Mouse (Mus musculus) erythroblast, adult 5-6 weeks (primary cell): ENCODE data around the gene Lce3f. TPM values are rescaled to one million over a fixed set of nuclear protein-coding genes. Genes with fewer than 3 reads are reported as not detected.

Experiments used
- ATAC-seq: replicated peaks from 2 replicates; pipeline ENCODE4 v1.8.0; 2016; ENCODE audit warnings: moderate number of reproducible peaks, mild to moderate bottlenecking, moderate TSS enrichment, inconsistent platforms; ENCODE audit not compliant: poor library complexity, low FRiP score, severe bottlenecking
- total RNA-seq, 2 experiments: library from RNA; stranded (forward) in 1 of 2; stranded (reverse) in 1 of 2; fragments of 150-400 nt in 1 of 2; fragments of 200-764, 138-1000 nt in 1 of 2; gene quantifications; 2 replicates each; pipeline versions ENCODE4 v1.2.3 to v1.2.4; 2015 to 2017; ENCODE audit warnings: low replicate concordance in 2 of 2

The Lce3f gene
- total RNA-seq (2015; ENCODE audit: low replicate concordance) (not detected in 2 replicates), total RNA-seq (2017; ENCODE audit: low replicate concordance) (not detected in 2 replicates)

DNA sequence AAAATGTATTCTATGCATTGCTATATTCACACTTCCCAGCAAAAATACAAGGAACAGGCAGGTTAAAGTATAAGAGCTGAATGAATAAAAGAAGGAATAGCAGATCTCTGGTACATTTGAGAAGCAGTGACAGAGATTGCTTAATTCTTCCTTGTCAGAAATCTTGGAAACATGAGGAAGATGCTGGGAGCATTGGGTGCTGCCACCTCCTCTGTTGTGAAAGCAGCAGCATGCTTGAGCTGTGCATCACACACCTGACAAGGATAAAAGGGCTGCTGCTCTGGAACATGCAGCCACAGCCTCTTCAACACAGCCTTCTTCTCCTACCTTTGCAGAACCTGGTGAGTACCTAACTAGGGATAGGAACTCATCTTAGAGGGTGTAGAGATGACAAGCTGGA is at the start of gene Lce3f:
Lce3f (plus strand) TSS at position 301 of the 400 bp plus-strand sequence.
- ATAC-seq, result no peak

DNA sequence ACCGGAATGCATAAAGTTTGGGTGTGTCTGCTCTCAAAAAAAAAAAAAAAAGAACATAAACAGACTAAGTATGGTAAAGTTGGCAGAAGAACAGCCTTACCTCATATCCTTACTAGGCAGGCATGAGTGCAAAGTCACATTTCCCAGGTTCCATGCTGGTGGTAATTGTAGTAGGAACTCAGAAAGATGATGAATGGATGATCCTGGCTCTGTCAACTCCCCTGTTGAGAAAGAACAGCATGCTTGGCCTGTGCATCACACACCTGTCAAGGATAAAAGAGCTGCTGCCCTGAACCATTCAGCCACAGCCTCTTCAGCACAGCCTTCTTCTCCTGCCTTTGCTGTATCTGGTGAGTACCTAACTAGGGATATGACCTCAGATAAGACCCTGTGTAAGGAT is 47.8 kb upstream of the Lce3f start, which contains the start of gene Lce3c:
Lce3c (plus strand) TSS at position 301 of the 400 bp plus-strand sequence.
- ATAC-seq, result no peak

DNA sequence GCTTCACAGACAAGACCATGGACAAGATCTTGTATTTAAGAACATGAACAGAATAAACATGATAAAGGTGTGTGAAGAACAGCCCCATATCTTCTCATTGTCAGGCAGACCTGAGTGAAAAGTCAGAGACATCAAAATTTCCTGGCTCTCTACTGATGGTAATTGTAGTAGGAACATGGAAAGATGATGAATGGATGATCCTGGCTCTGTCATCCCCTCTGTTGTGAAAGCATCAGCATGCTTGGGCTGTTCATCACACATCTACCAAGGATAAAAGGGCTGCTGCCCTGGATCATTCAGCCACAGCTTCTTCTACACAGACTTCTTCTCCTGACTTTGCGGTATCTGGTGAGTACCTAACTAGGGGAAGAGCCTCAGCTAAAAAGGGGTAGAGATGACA is 34.9 kb upstream of the Lce3f start, which contains the start of gene Lce3d:
Lce3d (plus strand) TSS at position 301 of the 400 bp plus-strand sequence.
- no peak for ATAC-seq

DNA sequence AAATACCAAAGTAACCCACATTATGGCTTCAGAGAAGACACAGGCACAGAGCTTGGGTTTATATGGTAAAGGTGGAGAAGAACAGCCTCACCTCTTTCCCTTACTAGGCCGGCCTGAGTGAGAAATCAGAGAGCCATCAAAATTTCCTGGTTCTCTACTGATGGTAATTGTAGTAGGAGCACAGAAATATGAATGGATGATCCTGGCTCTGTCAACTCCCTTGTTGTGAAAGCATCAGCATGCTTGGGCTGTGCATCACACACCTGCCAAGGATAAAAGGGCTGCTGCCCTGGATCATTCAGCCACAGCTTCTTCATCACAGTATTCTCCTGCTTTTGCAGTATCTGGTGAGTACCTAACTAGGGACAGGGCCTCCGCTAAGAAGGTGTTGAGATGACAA is 25.3 kb upstream of the Lce3f start, which contains the start of gene Lce3e:
Lce3e (plus strand) TSS at position 301 of the 400 bp plus-strand sequence.
- ATAC-seq, result no peak

DNA sequence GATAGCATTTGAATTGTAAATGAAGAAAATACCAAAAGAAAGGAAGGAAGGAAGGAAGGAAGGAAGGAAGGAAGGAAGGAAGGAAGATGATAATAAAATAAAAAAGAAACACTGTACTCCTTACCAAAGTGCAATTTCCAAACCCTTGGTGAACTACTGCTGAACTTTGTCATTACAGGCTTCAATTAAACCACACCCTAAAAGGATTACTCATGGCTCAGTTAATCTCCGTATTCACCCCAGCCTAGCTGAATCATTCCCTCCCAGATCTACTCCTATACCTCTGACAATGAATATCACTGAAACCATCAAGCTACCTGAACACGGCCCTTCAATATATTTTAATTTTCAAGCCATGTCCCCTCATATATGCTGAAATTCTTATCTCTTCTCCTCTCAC is 13.5 kb upstream of the Lce3f start:
- ATAC-seq, result no peak

DNA sequence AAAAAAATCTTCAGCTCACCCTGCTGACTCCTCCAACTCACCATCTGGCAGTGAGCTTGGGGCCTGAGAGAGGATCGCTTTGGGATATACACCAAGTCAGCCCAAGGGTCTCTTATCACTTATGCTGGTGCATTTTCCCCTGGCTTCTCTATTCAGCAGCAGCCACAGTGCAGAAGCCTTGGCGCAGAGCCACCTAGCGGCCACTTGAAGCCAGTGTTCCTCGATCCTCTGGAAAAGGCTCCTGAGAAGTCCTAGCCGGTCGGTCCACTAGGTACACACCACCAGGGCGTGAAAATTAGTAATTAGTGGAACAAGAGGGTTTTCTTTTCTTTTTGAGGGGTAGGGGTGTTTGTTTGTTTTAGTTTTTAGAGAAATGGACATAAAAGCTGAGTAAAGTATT is 6.7 kb downstream of the Lce3f start:
- no peak for ATAC-seq

DNA sequence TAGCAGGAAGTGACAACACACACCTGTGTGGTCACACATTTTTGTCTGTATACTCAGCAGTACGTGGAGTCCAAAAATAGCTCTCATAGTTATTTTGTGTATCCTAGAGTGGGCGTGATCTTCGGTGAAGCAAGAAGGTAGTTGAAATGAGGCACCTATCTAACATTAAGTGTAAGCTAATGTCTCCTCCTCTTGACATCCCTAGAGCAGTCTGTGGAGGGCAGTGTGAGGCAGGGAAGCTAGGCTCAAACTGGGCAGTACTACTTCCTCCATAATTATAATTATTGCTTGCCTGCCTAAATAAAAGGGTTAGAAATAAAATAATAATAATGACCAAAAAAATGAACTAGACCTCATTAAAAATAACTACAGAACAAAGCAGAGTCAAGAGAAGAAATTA is 8.6 kb downstream of the Lce3f start:
- ATAC-seq, result no peak

DNA sequence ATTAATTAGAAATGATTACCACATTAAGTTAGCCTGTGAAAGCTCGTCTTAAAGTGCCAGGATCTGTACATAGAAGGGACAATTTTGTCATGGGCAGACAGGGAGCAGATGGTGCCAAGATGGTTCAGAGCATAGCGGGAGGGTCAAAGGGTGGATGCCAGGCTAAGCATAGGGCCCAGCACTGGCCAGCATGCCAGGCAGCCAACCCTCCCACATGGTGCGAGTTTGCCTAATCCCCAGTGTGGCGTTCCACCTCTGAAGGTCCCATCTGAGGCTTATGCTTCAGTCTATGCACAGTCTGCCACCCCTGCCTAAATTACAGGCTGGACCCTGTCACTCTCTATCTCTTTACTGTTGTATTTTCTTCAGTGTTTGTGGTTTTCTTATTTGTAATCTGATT is 10.8 kb downstream of the Lce3f start:
- ATAC-seq, result no peak

DNA sequence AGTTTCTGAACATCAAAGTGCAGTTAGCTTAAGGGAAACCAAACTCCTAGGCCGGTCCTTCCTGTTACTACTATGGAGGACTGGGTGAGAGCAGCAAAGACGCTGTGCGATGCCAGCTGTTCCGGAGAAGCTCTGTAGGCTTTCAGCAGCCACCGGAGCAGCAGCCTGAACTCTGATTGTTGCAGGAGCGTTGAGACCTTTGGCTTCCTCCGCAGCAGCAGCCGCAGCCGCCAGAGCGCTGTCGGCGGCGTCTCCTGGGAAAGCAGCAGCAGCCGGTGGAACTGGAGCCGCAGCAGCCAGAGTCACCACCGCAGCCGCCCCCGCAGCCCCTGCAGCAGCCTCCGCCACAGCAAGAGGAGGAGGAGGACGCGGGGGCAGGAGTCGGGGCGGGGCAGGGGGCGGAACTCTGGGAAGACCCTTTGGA is 22.4 kb downstream of the Lce3f start:
- ATAC-seq, result no peak

DNA sequence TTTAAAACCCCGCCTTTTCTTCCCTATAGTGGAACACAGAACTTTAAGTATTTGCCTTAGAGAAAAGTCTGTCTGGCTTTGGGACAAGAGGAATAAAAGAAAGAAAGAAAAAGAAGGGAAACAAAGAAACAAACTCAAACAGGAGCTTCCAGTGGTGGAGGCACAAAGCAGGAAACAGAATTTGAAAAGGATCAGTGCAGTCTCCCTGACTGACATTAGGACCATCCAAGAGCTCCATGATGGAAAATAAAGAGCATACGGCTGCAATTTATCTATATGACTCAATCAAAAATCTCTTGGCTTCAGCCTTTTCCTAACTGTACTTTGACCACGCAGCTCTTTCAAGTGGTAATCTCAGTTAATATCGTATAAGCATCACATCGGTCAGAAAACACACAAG is 22.8 kb downstream of the Lce3f start:
- no peak for ATAC-seq

DNA sequence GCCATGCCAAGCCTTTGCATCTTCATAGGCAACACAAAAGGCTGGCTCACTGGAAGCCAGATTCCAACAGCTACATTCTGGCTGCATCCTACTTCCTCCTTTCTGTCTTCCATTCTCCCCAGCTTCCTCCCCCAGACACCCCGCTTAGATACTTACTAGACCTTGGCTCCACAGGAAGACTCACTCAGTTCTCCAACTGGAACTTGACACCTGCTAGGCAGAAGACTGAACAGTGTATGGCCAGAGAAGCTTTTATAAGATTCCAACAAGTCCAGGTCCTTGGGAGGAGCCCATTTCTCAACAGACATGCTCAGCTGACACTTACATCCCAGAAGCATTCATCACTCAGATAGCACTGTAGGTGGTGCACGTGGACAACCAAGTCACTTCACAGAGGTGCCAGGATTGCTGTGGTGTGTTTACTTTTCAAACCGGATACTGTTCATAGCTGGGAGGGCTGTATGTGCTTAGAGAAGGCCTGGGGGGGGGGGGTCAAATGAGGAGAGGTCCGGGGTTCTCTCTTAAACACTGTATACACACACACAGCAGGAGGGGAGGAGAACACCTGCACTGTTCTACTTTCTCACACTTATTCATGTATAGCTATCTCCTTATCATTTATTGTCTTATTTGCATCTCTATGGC is 23.6 kb downstream of the Lce3f start, which contains the start of gene Crct1:
Crct1 (minus strand) TSS at position 228 of the 645 bp plus-strand sequence.
- ATAC-seq, result no peak

DNA sequence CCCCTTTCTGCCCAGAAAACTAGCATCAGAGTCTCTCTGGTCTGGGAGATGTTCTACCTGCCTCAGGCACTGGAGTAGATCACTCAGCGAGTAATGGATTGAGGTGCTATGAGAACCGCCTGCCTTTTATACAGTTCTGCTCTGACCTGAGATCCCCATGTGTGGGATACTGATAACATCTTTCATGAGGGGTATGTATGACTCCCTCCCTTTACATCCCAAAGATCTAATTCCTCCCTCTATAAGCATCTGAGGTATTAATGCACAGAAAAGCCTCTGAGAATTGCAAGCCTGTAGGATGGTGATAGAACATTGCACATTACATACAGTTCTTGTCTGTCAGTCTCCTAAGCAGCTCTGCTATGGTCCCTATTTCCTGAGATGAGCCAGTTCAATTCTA is 26.9 kb downstream of the Lce3f start, which contains the start of gene Lce1m:
Lce1m (minus strand) TSS at position 101 of the 400 bp plus-strand sequence.
- no peak for ATAC-seq

DNA sequence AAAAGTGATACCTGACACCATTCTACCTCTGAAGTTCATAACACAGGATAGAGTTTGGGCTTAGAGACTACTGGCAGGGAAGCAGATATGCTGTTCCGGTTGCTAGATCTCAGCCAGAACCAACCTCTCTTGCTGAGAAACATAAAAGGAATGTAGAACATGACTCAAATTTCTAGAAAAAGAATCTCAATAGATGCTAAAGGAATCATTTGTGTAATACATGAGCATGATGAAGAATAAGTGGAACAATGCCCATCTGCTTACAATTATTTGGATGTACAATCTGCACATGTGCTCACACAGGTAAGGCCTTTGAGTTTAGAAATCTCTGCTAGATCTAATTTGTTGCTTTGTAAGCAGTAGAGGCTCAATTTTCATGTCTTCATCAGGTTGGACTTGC is 29.1 kb downstream of the Lce3f start:
- ATAC-seq, result no peak

DNA sequence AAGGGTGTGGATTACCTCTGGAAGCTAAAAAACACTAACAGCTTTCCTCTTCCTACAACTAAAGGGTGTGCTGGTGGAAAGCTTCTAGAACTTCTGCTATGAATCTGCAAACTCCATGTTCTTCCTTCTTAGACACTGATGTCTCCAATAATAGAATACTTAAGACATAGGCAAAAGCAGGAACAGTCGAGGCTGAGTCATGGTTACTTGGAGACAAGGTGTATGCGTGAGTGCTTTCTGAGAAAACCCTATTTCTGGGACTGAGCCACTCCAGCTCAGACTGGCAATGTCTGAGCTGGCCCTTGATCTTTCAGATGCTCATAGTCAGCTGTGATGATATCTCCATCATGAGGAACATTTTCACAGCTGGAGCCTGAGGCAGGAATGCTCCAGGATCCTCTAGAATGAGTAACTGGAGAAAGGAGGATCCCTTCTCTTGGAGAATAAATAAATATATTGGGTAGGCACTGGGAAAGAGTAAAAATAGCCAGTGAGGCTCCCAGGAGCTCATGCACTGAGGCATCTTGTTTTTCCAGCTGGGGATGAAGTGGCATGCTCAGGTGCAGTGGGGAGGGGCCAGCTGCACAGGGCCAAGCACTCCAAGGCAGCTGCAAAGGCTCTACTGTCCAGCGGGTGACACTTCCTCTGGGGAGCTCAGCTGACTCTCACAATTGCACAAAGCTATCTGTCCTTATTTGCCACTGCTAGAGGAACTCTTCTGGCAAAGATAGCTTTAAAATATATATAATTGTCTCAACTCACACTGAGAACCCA is 31.6 kb downstream of the Lce3f start:
- ATAC-seq, result no peak

DNA sequence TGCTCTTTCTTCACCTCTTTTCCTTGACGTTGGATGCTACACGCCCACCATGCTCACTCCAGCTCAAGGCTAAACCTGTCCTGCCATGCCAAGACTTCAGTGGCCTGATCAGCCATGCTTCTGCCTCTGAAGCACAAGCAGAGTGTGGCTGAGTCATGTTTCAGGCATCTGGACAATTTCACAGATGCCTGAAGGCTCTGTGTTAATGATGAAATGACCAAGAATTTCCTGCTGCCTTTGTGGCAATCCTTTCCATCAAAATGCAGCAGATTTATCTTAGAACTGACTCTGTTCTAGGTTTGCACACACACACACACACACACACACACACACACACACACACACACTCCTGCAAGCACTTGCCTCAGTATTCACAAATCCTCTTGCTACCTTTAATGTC is 33.5 kb downstream of the Lce3f start:
- ATAC-seq, result no peak

DNA sequence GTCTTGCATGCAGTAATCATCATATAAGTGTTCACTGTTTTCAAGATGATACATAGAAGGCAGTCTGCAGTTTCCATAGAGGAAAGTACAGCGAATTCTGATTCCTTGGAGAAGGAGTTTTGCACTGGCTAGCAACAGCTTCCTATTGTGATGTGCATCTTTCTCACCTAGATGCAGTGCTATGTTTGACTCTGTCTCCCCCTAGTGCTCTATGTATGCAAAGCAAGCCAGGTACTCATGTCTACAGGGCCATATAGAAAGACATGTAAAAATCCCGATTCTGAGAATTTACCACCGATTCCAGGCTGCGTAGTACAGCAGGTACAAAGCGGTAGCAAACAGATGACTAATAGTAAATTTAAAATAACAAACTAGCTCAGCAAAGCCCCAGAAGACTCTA is 39.4 kb downstream of the Lce3f start:
- ATAC-seq, result no peak

Other genes starting within 250 kb of the Lce3f start
- not detected in 2 replicates for gene Lce1g, start 239.9 kb upstream of the Lce3f start, total RNA-seq (2015; ENCODE audit: low replicate concordance)
- gene Lce1g, start 239.9 kb upstream of the Lce3f start, total RNA-seq (2017; ENCODE audit: low replicate concordance), result not detected in 2 replicates
- not detected in 2 replicates for gene Lce1h, start 227.2 kb upstream of the Lce3f start, total RNA-seq (2015; ENCODE audit: low replicate concordance)
- gene Lce1h, start 227.2 kb upstream of the Lce3f start, total RNA-seq (2017; ENCODE audit: low replicate concordance), result not detected in 2 replicates
- gene Lce1i, start 213.3 kb upstream of the Lce3f start, total RNA-seq (2015; ENCODE audit: low replicate concordance), result not detected in 2 replicates
- gene Lce1i, start 213.3 kb upstream of the Lce3f start, total RNA-seq (2017; ENCODE audit: low replicate concordance), result not detected in 2 replicates
- not detected in 2 replicates for gene Lce1j, start 201.7 kb upstream of the Lce3f start, total RNA-seq (2015; ENCODE audit: low replicate concordance)
- gene Lce1j, start 201.7 kb upstream of the Lce3f start, total RNA-seq (2017; ENCODE audit: low replicate concordance), result not detected in 2 replicates
- gene Lce1k, start 184.3 kb upstream of the Lce3f start, total RNA-seq (2015; ENCODE audit: low replicate concordance), result not detected in 2 replicates
- gene Lce1k, start 184.3 kb upstream of the Lce3f start, total RNA-seq (2017; ENCODE audit: low replicate concordance), result not detected in 2 replicates
- not detected in 2 replicates for gene Kprp, start 165.0 kb upstream of the Lce3f start, total RNA-seq (2015; ENCODE audit: low replicate concordance)
- not detected in 2 replicates for gene Kprp, start 165.0 kb upstream of the Lce3f start, total RNA-seq (2017; ENCODE audit: low replicate concordance)
- gene Lce1l, start 140.9 kb upstream of the Lce3f start, total RNA-seq (2015; ENCODE audit: low replicate concordance), result not detected in 2 replicates
- not detected in 2 replicates for gene Lce1l, start 140.9 kb upstream of the Lce3f start, total RNA-seq (2017; ENCODE audit: low replicate concordance)
- gene 2310050C09Rik, start 122.0 kb upstream of the Lce3f start, total RNA-seq (2015; ENCODE audit: low replicate concordance), result not detected in 2 replicates
- not detected in 2 replicates for gene 2310050C09Rik, start 122.0 kb upstream of the Lce3f start, total RNA-seq (2017; ENCODE audit: low replicate concordance)
- gene Lce3a, start 66.0 kb upstream of the Lce3f start, total RNA-seq (2015; ENCODE audit: low replicate concordance), result not detected in 2 replicates
- gene Lce3a, start 66.0 kb upstream of the Lce3f start, total RNA-seq (2017; ENCODE audit: low replicate concordance), result not detected in 2 replicates
- not detected in 2 replicates for gene Lce3b, start 59.2 kb upstream of the Lce3f start, total RNA-seq (2015; ENCODE audit: low replicate concordance)
- gene Lce3b, start 59.2 kb upstream of the Lce3f start, total RNA-seq (2017; ENCODE audit: low replicate concordance), result not detected in 2 replicates
- not detected in 2 replicates for gene Lce3c, start 47.7 kb upstream of the Lce3f start, total RNA-seq (2015; ENCODE audit: low replicate concordance)
- gene Lce3c, start 47.7 kb upstream of the Lce3f start, total RNA-seq (2017; ENCODE audit: low replicate concordance), result not detected in 2 replicates
- gene Lce3d, start 34.8 kb upstream of the Lce3f start, total RNA-seq (2015; ENCODE audit: low replicate concordance), result not detected in 2 replicates
- gene Lce3d, start 34.8 kb upstream of the Lce3f start, total RNA-seq (2017; ENCODE audit: low replicate concordance), result not detected in 2 replicates
- gene Lce3e, start 25.2 kb upstream of the Lce3f start, total RNA-seq (2015; ENCODE audit: low replicate concordance), result not detected in 2 replicates
- gene Lce3e, start 25.2 kb upstream of the Lce3f start, total RNA-seq (2017; ENCODE audit: low replicate concordance), result not detected in 2 replicates
- not detected in 2 replicates for gene Crct1, start 23.5 kb downstream of the Lce3f start, total RNA-seq (2015; ENCODE audit: low replicate concordance)
- gene Crct1, start 23.5 kb downstream of the Lce3f start, total RNA-seq (2017; ENCODE audit: low replicate concordance), result not detected in 2 replicates
- gene Lce1m, start 26.8 kb downstream of the Lce3f start, total RNA-seq (2015; ENCODE audit: low replicate concordance), result not detected in 2 replicates
- gene Lce1m, start 26.8 kb downstream of the Lce3f start, total RNA-seq (2017; ENCODE audit: low replicate concordance), result not detected in 2 replicates
- not detected in 2 replicates for gene Gm4858, start 76.6 kb downstream of the Lce3f start, total RNA-seq (2015; ENCODE audit: low replicate concordance)
- not detected in 2 replicates for gene Gm4858, start 76.6 kb downstream of the Lce3f start, total RNA-seq (2017; ENCODE audit: low replicate concordance)
- gene Crnn, start 152.6 kb downstream of the Lce3f start, total RNA-seq (2015; ENCODE audit: low replicate concordance), result not detected in 2 replicates
- gene Crnn, start 152.6 kb downstream of the Lce3f start, total RNA-seq (2017; ENCODE audit: low replicate concordance), result not detected in 2 replicates
- gene Flg2, start 205.1 kb downstream of the Lce3f start, total RNA-seq (2015; ENCODE audit: low replicate concordance), result not detected in 2 replicates
- gene Flg2, start 205.1 kb downstream of the Lce3f start, total RNA-seq (2017; ENCODE audit: low replicate concordance), result not detected in 2 replicates